ENCODE assay signal across 14 mouse cellular contexts in genomic region chr10:108504128-108504870, GRCm38 (mm10).
DNase-seq lines count a peak whose midpoint lies in the region; ATAC-seq lines count a peak whose summit lies in the region.
"Had no signal": no experiment of that assay in that cellular context is flagged by ENCODE, and none has a peak within 500 bp of the region (broad histone marks: within the 10 kb centered on the region; RNA-seq: fewer than 3 reads in every experiment).

No protein-coding gene starts in this region.

- H3K4me1 ChIP-seq in forebrain, embryonic 12.5 days = peaks cover 9% of the 10 kb centered on the region
- H3K4me1 ChIP-seq in forebrain, embryonic 13.5 days = peaks cover 9% of the 10 kb centered on the region; the same call in 1 of the 2 replicates
- peaks cover 15% of the 10 kb centered on the region for H3K4me1 ChIP-seq in limb, embryonic 13.5 days
- H3K4me1 ChIP-seq in limb, embryonic 10.5 days = no peaks in the 10 kb centered on the region
- H3K4me1 ChIP-seq in embryonic facial prominence, embryonic 13.5 days = no peaks in the 10 kb centered on the region
- H3K4me1 ChIP-seq in midbrain, embryonic 14.5 days (ENCODE audit: control insufficient read depth, insufficient read depth, low read length) = peaks cover 2% of the 10 kb centered on the region; the same call in 1 of the 2 replicates

- H3K4me3 ChIP-seq in forebrain, embryonic 12.5 days (replicated peaks) = no peak overlapping the region
- H3K4me3 ChIP-seq in forebrain, embryonic 13.5 days = no peak overlapping the region
- H3K4me3 ChIP-seq in limb, embryonic 13.5 days = no peak overlapping the region
- H3K4me3 ChIP-seq in limb, embryonic 10.5 days = no peak overlapping the region
- H3K4me3 ChIP-seq in embryonic facial prominence, embryonic 13.5 days = no peak overlapping the region
- H3K4me3 ChIP-seq in midbrain, embryonic 14.5 days (replicated peaks; ENCODE audit: low read depth, low read length) = no peak overlapping the region
- H3K4me3 ChIP-seq: myocyte had no signal

- 0 out of 2 replicates have a peak, but pooled peaks have one; percentile 46 for ATAC-seq in forebrain, embryonic 12.5 days (ENCODE audit: low FRiP score)
- no peak for ATAC-seq in forebrain, embryonic 13.5 days
- ATAC-seq in limb, embryonic 13.5 days (ENCODE audit: low FRiP score, low read depth) = peak; percentile 20; the same call in 1 of the 2 replicates
- peak; percentile 20; the same call in 1 of the 2 replicates for ATAC-seq in embryonic facial prominence, embryonic 13.5 days (ENCODE audit: insufficient number of reproducible peaks, insufficient read depth, low FRiP score, low TSS enrichment, low read depth)
- ATAC-seq in midbrain, embryonic 14.5 days (ENCODE audit: low FRiP score, low TSS enrichment) = no peak
- ATAC-seq: hindbrain, postnatal 0 days had no signal

- H3K27ac ChIP-seq in forebrain, embryonic 12.5 days = no peak overlapping the region
- H3K27ac ChIP-seq in forebrain, embryonic 13.5 days = no peak overlapping the region
- no peak overlapping the region for H3K27ac ChIP-seq in limb, embryonic 13.5 days
- no peak overlapping the region for H3K27ac ChIP-seq in limb, embryonic 10.5 days
- 0 out of 2 replicates have a peak overlapping the region, but pooled peaks have one; percentile 8 for H3K27ac ChIP-seq in embryonic facial prominence, embryonic 13.5 days
- 0 out of 2 replicates have a peak overlapping the region, but pooled peaks have one; percentile 26 for H3K27ac ChIP-seq in midbrain, embryonic 14.5 days (replicated peaks; ENCODE audit: low read depth, low read length)
- H3K27ac ChIP-seq: hindbrain, postnatal 0 days had no signal

- no peak overlapping the region for H3K9ac ChIP-seq in forebrain, embryonic 12.5 days
- H3K9ac ChIP-seq in forebrain, embryonic 13.5 days = no peak overlapping the region
- H3K9ac ChIP-seq in limb, embryonic 13.5 days = no peak overlapping the region
- H3K9ac ChIP-seq in embryonic facial prominence, embryonic 13.5 days = no peak overlapping the region
- no peak overlapping the region for H3K9ac ChIP-seq in midbrain, embryonic 14.5 days (replicated peaks; ENCODE audit: low read length)

- no peaks in the 10 kb centered on the region for H3K27me3 ChIP-seq in forebrain, embryonic 12.5 days
- H3K27me3 ChIP-seq in forebrain, embryonic 13.5 days = no peaks in the 10 kb centered on the region
- H3K27me3 ChIP-seq in limb, embryonic 13.5 days = no peaks in the 10 kb centered on the region
- H3K27me3 ChIP-seq in limb, embryonic 10.5 days (ENCODE audit: low read depth, poor library complexity, severe bottlenecking) = no peaks in the 10 kb centered on the region
- no peaks in the 10 kb centered on the region for H3K27me3 ChIP-seq in embryonic facial prominence, embryonic 13.5 days
- H3K27me3 ChIP-seq in midbrain, embryonic 14.5 days (ENCODE audit: control insufficient read depth, insufficient read depth, low read length) = no peaks in the 10 kb centered on the region

- 75% methylated on average over 21 of the region's 21 CpGs for WGBS in forebrain, embryonic 12.5 days
- 69% methylated on average over 21 of the region's 21 CpGs for WGBS in forebrain, embryonic 13.5 days
- WGBS in limb, embryonic 13.5 days = 56% methylated on average over 21 of the region's 21 CpGs
- 72% methylated on average over 21 of the region's 21 CpGs for WGBS in limb, embryonic 10.5 days
- WGBS in embryonic facial prominence, embryonic 13.5 days = 63% methylated on average over 21 of the region's 21 CpGs
- 61% methylated on average over 21 of the region's 21 CpGs for WGBS in midbrain, embryonic 14.5 days

- no peaks in the 10 kb centered on the region for H3K9me3 ChIP-seq in forebrain, embryonic 12.5 days
- H3K9me3 ChIP-seq in forebrain, embryonic 13.5 days (replicated peaks) = no peaks in the 10 kb centered on the region
- H3K9me3 ChIP-seq in limb, embryonic 13.5 days = no peaks in the 10 kb centered on the region
- no peaks in the 10 kb centered on the region for H3K9me3 ChIP-seq in limb, embryonic 10.5 days (replicated peaks)
- H3K9me3 ChIP-seq in embryonic facial prominence, embryonic 13.5 days = no peaks in the 10 kb centered on the region
- H3K9me3 ChIP-seq in midbrain, embryonic 14.5 days (ENCODE audit: control insufficient read depth, low read length) = no peaks in the 10 kb centered on the region

- no peaks in the 10 kb centered on the region for H3K36me3 ChIP-seq in forebrain, embryonic 12.5 days (replicated peaks)
- no peaks in the 10 kb centered on the region for H3K36me3 ChIP-seq in forebrain, embryonic 13.5 days (ENCODE audit: poor library complexity, severe bottlenecking)
- no peaks in the 10 kb centered on the region for H3K36me3 ChIP-seq in limb, embryonic 13.5 days
- no peaks in the 10 kb centered on the region for H3K36me3 ChIP-seq in limb, embryonic 10.5 days
- no peaks in the 10 kb centered on the region for H3K36me3 ChIP-seq in embryonic facial prominence, embryonic 13.5 days
- 0 out of 2 replicates have a peak, but pooled peaks cover 3% of the 10 kb centered on the region for H3K36me3 ChIP-seq in midbrain, embryonic 14.5 days (ENCODE audit: control insufficient read depth, insufficient read depth, low read length)

- H3K4me2 ChIP-seq in forebrain, embryonic 12.5 days = no peak overlapping the region
- no peak overlapping the region for H3K4me2 ChIP-seq in forebrain, embryonic 13.5 days
- peak overlapping the region; percentile 12 for H3K4me2 ChIP-seq in limb, embryonic 13.5 days (replicated peaks)
- peak overlapping the region; percentile 33 for H3K4me2 ChIP-seq in embryonic facial prominence, embryonic 13.5 days
- no peak overlapping the region for H3K4me2 ChIP-seq in midbrain, embryonic 14.5 days (ENCODE audit: low read length)

- DNase-seq in limb, embryonic 10.5 days (ENCODE audit: low spot score) = no peak
- no peak for DNase-seq in midbrain, embryonic 14.5 days
- DNase-seq in urinary bladder, postnatal 36 days (ENCODE audit: low spot score in 2 of 2) = no peak
- no peak for DNase-seq in adipocyte (ENCODE audit: low spot score)
- DNase-seq: adrenal gland, adult 8-10 months; cerebellum, postnatal 36 days; lung, postnatal 4 days; thymus, postnatal 25 days had no signal

Comparison
In these comparisons a context has a peak if more than half of its experiments do, and no peak if none do; other contexts are left out.
1. ATAC-seq: peak in forebrain, embryonic 12.5 days (single experiment), limb, embryonic 13.5 days (single experiment) and embryonic facial prominence, embryonic 13.5 days (single experiment); none in forebrain, embryonic 13.5 days (single experiment) and midbrain, embryonic 14.5 days (single experiment).
2. H3K27ac ChIP-seq: peak in embryonic facial prominence, embryonic 13.5 days (single experiment) and midbrain, embryonic 14.5 days (single experiment); none in forebrain, embryonic 12.5 days (single experiment), forebrain, embryonic 13.5 days (single experiment), limb, embryonic 13.5 days (single experiment) and limb, embryonic 10.5 days (single experiment).
3. H3K4me2 ChIP-seq: peak in limb, embryonic 13.5 days (single experiment) and embryonic facial prominence, embryonic 13.5 days (single experiment); none in forebrain, embryonic 12.5 days (single experiment), forebrain, embryonic 13.5 days (single experiment) and midbrain, embryonic 14.5 days (single experiment).